Mouse (Mus musculus) bone marrow, adult 2 months (tissue): ENCODE results near the gene A4gnt.

ENCODE experiments used
- CTCF ChIP-seq: fragments of 200-500 bp; IDR thresholded peaks from 2 replicates; pipeline ENCODE4 v1.5.1; 2011; ENCODE audit warnings: low read length, control low read depth; ENCODE audit not compliant: control insufficient read depth, insufficient read depth
- POLR2A ChIP-seq: fragments of 200-500 bp; IDR thresholded peaks from 2 replicates; pipeline ENCODE4 v1.6.1; 2011; ENCODE audit warnings: low read depth, mild to moderate bottlenecking, control low read depth, low read length, borderline replicate concordance; ENCODE audit not compliant: control insufficient read depth

- no peak for TF ChIP-seq POLR2A
- TF ChIP-seq CTCF = no peak
These were observed 18.3 kb downstream of the A4gnt start for GRCm38 (mm10) chr9:99630528-99631125.
